ENCODE assay signal across 19 mouse cellular contexts in the genomic region with DNA sequence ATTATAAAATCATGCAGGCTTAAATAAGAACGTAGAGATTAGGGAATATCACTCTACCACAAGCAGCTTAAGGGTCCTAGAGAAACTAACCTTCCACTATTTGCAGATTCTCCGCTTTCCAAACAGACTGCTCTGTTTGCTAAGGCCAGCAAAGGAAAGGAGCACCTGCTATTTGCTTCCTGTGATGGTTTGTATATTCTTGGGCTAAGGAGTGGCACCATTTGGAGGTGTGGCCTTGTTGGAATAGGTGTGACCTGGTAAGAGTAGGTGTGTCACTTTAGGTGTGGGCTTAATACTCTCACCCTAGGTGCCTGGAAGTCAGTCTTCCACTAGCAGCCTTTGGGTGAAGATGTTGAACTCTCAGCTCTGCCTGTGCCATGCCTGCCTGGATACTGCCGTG.
"Had no signal": no experiment of that assay in that cellular context is flagged by ENCODE, and none has a peak within 500 bp of the region (broad histone marks: within the 10 kb centered on the region; RNA-seq: fewer than 3 reads in every experiment).

No protein-coding gene starts in this region.

- H3K4me2 ChIP-seq: limb, embryonic 12.5 days; limb, embryonic 15.5 days; midbrain, embryonic 11.5 days; neural tube, embryonic 12.5 days; neural tube, embryonic 15.5 days had no signal

- H3K4me1 ChIP-seq: neural tube, embryonic 12.5 days; neural tube, embryonic 15.5 days had no signal

- DNase-seq: kidney, adult 18-20 months; kidney, postnatal 25 days; layer of hippocampus, adult 9-11 months; left cerebral cortex, postnatal 4 days; lung, adult 2 months; lung, postnatal 14 days; lung, postnatal 4 days; midbrain, embryonic 14.5 days; retina, postnatal 1 day; thymus, postnatal 25 days had no signal

- H3K27ac ChIP-seq: kidney, postnatal 0 days; layer of hippocampus, adult 2 months; limb, embryonic 12.5 days; limb, embryonic 15.5 days; neural tube, embryonic 12.5 days; neural tube, embryonic 15.5 days had no signal

- H3K9ac ChIP-seq: limb, embryonic 12.5 days; limb, embryonic 15.5 days; neural tube, embryonic 12.5 days; neural tube, embryonic 15.5 days had no signal

- H3K4me3 ChIP-seq: layer of hippocampus, adult 2 months; limb, embryonic 12.5 days; limb, embryonic 15.5 days; neural tube, embryonic 12.5 days; neural tube, embryonic 15.5 days had no signal

- H3K27me3 ChIP-seq: limb, embryonic 12.5 days; limb, embryonic 15.5 days; neural tube, embryonic 12.5 days; neural tube, embryonic 15.5 days had no signal

- H3K36me3 ChIP-seq: limb, embryonic 12.5 days; limb, embryonic 15.5 days; neural tube, embryonic 12.5 days; neural tube, embryonic 15.5 days had no signal

- ATAC-seq: inflammation-experienced regulatory T-cells, adult 6 months; intestine, embryonic 16.5 days had no signal

- H3K9me3 ChIP-seq: limb, embryonic 12.5 days; limb, embryonic 15.5 days; neural tube, embryonic 12.5 days; neural tube, embryonic 15.5 days had no signal
